Mouse (Mus musculus) neutrophil, adult 83 days (primary cell): ENCODE data around the gene Ptpro. TPM values are rescaled to one million over a fixed set of nuclear protein-coding genes. Genes with fewer than 3 reads are reported as not detected.

Experiments used
- total RNA-seq, 2 experiments: library from RNA; stranded (reverse); gene quantifications; one replicate each; pipeline ENCODE4 v1.2.4; 2023

The Ptpro gene
- total RNA-seq, result 100 to 1,000 TPM in 1 of 2 experiments, 10 to 100 TPM in 1; 97.9 to 109 TPM

GRCm38 (mm10) chr6:137252194-137252886, at the start of gene Ptpro:
Gene Ptpro (plus strand): TSS chr6:137252319.

Other genes starting within 250 kb of the Ptpro start
- under 1 TPM; 0.20 to 0.26 TPM for gene Rerg, start 81.8 kb upstream of the Ptpro start, total RNA-seq